Mouse (Mus musculus) urinary bladder, adult 2 months (tissue): ENCODE data around the gene Cd40. TPM values are rescaled to one million over a fixed set of nuclear protein-coding genes. Genes with fewer than 3 reads are reported as not detected.
A peak's percentile ranks its signal among the peaks of the same experiment; 100 is the strongest.

Experiments
- DNase-seq: peaks from one replicate; pipeline ENCODE4 v3.0.0; 2022; ENCODE audit warnings: low spot score
- polyA plus RNA-seq: library from polyadenylated mRNA; depleted of rRNA; stranded (reverse); fragments of >200 nt; gene quantifications from 2 replicates; pipeline ENCODE4 v1.2.3, GENCODE M21; 2012; rRNA removed

The Cd40 gene
- polyA plus RNA-seq = 8.6 and 9.5 TPM in 2 replicates

DNA sequence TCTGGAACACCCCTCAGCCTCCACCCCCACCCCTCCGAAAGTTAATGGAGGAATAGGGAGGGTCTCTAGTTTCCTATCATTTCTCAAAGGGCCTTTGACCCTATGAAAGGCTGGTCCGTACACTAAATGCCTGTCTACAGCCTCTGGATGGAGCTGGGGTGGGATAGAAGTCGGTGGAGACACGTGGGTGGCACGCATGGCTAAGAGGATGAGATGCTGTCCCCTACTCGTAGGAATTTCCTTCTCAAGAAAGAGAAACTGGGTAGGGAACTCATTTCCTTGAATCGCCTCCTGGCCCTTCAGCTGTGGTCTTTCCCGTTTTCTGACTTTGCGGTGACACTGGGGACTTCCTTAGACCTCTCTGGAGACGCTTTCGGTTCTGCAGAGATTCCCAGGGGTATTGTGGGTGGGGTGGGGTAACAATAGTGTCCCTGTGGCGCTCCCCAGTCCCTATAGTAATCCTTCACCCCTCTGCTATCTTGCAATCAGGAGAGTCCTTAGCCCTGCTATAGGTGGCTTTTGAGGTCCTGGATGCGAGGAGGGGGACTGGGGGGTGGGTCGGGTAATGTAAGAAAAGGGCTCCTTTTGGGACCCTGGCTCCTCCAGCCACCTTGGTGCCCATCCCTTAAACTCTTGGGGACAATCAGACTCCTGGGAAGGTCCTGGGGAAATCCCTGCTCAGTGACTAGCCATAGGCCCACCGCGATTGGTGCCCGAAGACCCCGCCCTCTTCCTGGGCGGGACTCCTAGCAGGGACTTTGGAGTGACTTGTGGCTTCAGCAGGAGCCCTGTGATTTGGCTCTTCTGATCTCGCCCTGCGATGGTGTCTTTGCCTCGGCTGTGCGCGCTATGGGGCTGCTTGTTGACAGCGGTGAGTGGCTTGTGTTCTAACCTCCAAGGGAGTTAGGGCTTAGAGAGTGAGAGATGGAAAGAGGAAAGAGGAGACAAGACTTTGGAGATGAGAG is at the start of gene Cd40:
Cd40 (plus strand) TSS at position 740 of the 965 bp plus-strand sequence.
- no peak for DNase-seq

GRCm38 (mm10) chr2:165006813-165007212 is 48.6 kb upstream of the Cd40 start:
- DNase-seq = no peak

GRCm38 (mm10) chr2:165007986-165008385 is 47.4 kb upstream of the Cd40 start:
- DNase-seq = no peak

DNA sequence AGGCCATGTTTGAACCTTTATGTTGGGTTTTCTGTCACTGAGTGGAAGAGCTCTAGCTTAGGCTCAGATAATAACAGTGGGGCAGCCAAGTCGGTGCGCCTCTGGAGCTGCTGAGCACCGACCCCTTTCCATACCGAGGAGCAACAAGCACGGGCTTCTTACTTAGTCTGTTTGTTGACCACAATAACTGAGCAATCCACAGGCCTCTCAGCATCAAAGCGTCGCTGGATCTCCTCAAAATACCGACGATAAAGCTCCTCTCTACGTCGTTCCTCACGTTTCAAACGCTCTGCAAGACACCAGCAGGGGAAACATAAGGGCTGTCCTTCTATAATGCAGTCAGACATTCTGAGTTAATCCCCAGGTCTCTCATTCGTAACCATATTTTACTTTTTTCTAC is 46.3 kb upstream of the Cd40 start:
- DNase-seq = no peak

- no peak for DNase-seq
Measured at GRCm38 (mm10) chr2:165009581-165009980, 45.8 kb upstream of the Cd40 start.

DNA sequence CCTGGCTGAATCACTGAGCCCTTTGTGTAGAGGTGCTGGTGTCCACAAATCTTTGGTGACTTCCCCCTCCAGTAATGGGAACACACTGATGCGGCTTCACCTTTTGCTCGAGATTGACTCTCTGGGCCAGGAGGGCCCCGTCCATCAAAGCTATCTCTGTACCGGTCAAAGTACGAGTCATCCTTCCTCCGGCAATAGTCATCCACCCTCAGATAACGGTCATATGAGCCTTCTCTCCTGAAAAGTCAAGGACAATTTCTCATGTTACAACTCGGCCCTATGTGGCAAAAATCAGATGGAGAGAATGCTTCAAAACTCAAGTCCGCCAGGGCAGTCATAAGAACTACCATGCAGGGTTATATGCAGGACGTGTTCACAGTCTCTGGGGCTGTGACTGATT is 45.1 kb upstream of the Cd40 start:
- no peak for DNase-seq

GRCm38 (mm10) chr2:165014935-165015334 is 40.5 kb upstream of the Cd40 start:
- no peak for DNase-seq

GRCm38 (mm10) chr2:165020490-165020889 is 34.9 kb upstream of the Cd40 start:
- DNase-seq = no peak

- no peak for DNase-seq
Measured at GRCm38 (mm10) chr2:165027163-165027562, 28.3 kb upstream of the Cd40 start.

DNA sequence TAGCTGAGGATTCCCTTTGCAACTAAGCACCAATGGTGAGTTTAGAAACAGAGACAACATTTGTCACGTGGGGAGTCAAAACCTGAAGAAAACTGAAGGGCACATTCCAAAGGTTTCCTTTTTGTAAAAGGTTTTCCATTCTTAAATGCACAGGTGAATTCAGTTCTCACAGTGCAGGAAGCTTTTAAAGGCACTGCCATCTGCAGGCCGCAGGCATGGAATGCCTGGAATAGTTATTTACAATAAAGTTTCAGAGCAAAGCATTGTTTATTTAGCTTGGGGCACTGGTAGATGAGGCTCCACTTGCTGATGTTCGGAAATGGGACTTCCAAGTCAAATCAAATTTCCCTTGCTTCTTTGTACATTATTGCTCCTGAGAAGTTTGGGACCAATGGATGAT is 22.9 kb upstream of the Cd40 start:
- DNase-seq = no peak

- DNase-seq = no peak
Measured at GRCm38 (mm10) chr2:165033306-165033705, 22.1 kb upstream of the Cd40 start.

- DNase-seq = peak; percentile 98
Measured at GRCm38 (mm10) chr2:165034131-165035057, 21.0 kb upstream of the Cd40 start, which contains the start of gene Ncoa5. Ncoa5 (minus strand) TSS chr2:165034867.

- DNase-seq = no peak
Measured at GRCm38 (mm10) chr2:165035058-165035431, 20.4 kb upstream of the Cd40 start.

GRCm38 (mm10) chr2:165037415-165037814 is 18.0 kb upstream of the Cd40 start:
- no peak for DNase-seq

- no peak for DNase-seq
Measured at GRCm38 (mm10) chr2:165042126-165042525, 13.3 kb upstream of the Cd40 start.

- no peak for DNase-seq
Measured at GRCm38 (mm10) chr2:165043090-165043636, 12.3 kb upstream of the Cd40 start.

DNA sequence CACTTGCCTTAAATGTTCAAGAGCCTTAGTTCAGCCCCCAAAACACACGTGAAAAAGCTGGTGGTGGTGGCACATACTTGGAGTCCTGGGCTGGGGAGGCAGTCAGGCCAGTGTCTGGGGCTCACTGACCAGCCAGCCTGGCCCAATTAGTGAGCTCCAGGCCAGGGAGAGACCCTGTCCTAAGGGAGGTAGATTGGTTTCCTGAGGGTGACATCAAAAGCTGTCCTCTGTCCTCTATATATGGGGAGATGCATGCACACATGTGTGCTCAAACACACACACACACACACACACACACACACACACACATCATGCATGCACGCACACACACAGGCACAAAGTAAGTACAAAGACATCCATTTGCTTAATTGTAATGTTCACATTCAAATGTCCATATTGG is 11.7 kb upstream of the Cd40 start:
- DNase-seq = no peak

- no peak for DNase-seq
Measured at GRCm38 (mm10) chr2:165049044-165049443, 6.4 kb upstream of the Cd40 start.

DNA sequence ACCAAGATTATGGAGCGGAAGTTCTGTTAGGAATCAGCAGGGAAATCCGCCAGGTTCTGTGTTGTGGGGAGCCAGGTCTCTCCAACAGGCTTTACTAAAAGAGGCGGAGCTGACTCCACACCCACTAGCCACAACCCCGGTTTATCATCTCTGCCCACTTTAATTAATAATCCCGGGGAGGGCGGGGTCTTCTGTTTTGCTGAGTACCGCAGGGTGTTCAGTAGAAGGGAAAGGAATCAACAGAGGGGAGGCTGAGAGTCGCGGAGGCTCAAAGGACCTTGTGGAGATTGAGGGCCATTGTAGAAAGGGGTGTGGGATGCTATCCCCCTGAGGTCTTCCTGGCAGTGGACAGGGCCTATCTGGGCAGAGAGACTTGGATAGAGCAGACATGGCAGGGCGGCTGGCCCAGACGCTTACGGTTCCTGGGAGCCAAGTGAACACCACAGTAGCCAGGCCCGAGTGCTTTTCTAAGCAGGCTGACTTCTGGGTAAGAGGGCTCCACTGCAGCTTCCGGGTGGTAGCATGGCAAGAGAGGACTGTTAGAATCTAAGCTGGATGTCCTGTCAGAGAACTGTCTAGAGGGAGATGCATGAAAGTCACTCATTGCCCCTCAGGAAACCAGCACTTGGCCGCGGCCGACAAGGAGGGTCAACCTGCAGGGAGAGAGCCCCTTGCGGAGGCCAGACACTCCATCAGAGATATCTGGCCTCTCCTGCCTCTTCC is 4.4 kb upstream of the Cd40 start:
- no peak for DNase-seq

DNA sequence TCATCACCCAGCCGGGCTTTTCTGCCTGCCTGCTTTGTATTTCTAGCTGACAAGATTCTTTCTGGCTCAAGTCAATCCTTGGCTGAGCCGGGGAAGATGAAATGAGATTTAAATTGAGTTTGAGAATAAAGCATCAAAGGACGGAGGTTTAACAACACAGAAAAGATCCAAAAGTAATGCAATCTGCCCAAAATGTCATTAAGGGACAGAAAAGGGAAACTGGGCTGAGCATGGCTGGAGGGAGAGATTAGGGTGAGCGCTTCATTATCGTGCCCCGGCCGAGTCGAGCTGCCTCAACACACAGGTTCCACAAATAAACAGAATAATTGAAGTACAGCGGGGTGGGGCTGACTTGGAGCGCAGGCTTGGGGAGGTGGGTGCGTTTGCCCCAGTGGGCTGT is 3.9 kb upstream of the Cd40 start:
- DNase-seq = no peak

GRCm38 (mm10) chr2:165055905-165056304 is 478 bp downstream of the Cd40 start:
- DNase-seq = no peak
